Mouse (Mus musculus) G1E (cell line): ENCODE measurements around the gene Htra2.

ENCODE experiments used
- CTCF ChIP-seq: IDR thresholded peaks from 2 replicates; pipeline ENCODE4 v1.5.1; 2012; ENCODE audit warnings: low read depth, low read length, inconsistent platforms, mixed read lengths
- GATA1 ChIP-seq: IDR thresholded peaks from 2 replicates; pipeline ENCODE4 v1.6.1; 2012; ENCODE audit warnings: borderline replicate concordance, low read length, inconsistent platforms, mixed read lengths
- GATA2 ChIP-seq: IDR thresholded peaks from 2 replicates; pipeline ENCODE4 v1.6.1; 2012; ENCODE audit warnings: low read depth, low read length, inconsistent platforms, borderline replicate concordance
- POLR2AphosphoS5 ChIP-seq: IDR thresholded peaks from 2 replicates; pipeline ENCODE4 v1.6.1; 2012; ENCODE audit warnings: low read depth, low read length, inconsistent platforms; ENCODE audit not compliant: insufficient replicate concordance
- TAL1 ChIP-seq: conservative IDR thresholded peaks from 2 replicates; pipeline ENCODE4 v1.6.1; 2012; ENCODE audit warnings: low read depth, low read length, inconsistent platforms, mixed read lengths

GRCm38 (mm10) chr6:83029777-83030176 is 25.3 kb downstream of the Htra2 start:
- TF ChIP-seq GATA1 (no peak), CTCF (no peak), POLR2AphosphoS5 (no peak), GATA2 (no peak), TAL1 (no peak)
